Mouse (Mus musculus) intestine, embryonic 14.5 days (tissue): Measurements from ENCODE around the gene Gm28434. TPM values are rescaled to one million over a fixed set of nuclear protein-coding genes. Genes with fewer than 3 reads are reported as not detected.

ENCODE experiments used
- ATAC-seq: fragments of 200-750 bp; cut with Nextera tagmentation; replicated peaks from 2 replicates; pipeline ENCODE4 v1.8.0; 2017; ENCODE audit warnings: low read depth, moderate number of reproducible peaks, moderate TSS enrichment, moderate library complexity; ENCODE audit not compliant: low FRiP score, low TSS enrichment
- DNase-seq: peaks from one replicate; pipeline ENCODE4 v3.0.0-alpha.2; 2018; ENCODE audit warnings: low spot score
- H3K27ac ChIP-seq: fragments of 300-500 bp; sonication (generic); 2 replicates; pipeline ENCODE4 v1.5.1; 2014; ENCODE audit warnings: low read depth, mild to moderate bottlenecking, control low read depth
- H3K27me3 ChIP-seq: fragments of 300-500 bp; sonication (generic); replicated peaks from 2 replicates; pipeline ENCODE4 v1.6.1; 2014; ENCODE audit warnings: low read length, control low read depth; ENCODE audit not compliant: control insufficient read depth, insufficient read depth
- H3K36me3 ChIP-seq: fragments of 300-500 bp; sonication (generic); 2 replicates; pipeline ENCODE4 v1.6.1; 2014; ENCODE audit warnings: low read length, control low read depth; ENCODE audit not compliant: control insufficient read depth, insufficient read depth
- H3K4me1 ChIP-seq: fragments of 300-500 bp; sonication (generic); replicated peaks from 2 replicates; pipeline ENCODE4 v1.6.1; 2014; ENCODE audit warnings: low read length, control low read depth, mixed read lengths; ENCODE audit not compliant: control insufficient read depth, insufficient read depth
- H3K4me2 ChIP-seq: fragments of 300-500 bp; sonication (generic); 2 replicates; pipeline ENCODE4 v1.6.1; 2014; ENCODE audit warnings: low read length
- H3K4me3 ChIP-seq: fragments of 300-500 bp; sonication (generic); 2 replicates; pipeline ENCODE4 v1.5.1; 2014; ENCODE audit warnings: low read depth, low read length, control low read depth, mixed read lengths
- H3K9ac ChIP-seq: fragments of 300-500 bp; sonication (generic); 2 replicates; pipeline ENCODE4 v1.6.1; 2014; ENCODE audit warnings: mild to moderate bottlenecking, low read length
- H3K9me3 ChIP-seq: fragments of 300-500 bp; sonication (generic); 2 replicates; pipeline ENCODE4 v1.6.1; 2016; ENCODE audit warnings: low read length, control low read depth; ENCODE audit not compliant: control insufficient read depth
- WGBS: fragments of 180-500 bp; shearing (Covaris S2); extraction: QIAGEN DNeasy Blood & Tissue Kit; methylation state at CpG from one replicate; pipeline ENCODE4 v1.1.7; 2014; 5-methylcytosine and 5-hydroxymethylcytosine counted together
- polyA plus RNA-seq: library from polyadenylated mRNA; unstranded; fragments of >200 nt; fragmentation: Nextera tagmentation; extraction: Ambion mirVana; gene quantifications from 2 replicates; pipeline ENCODE4 v1.2.1, GENCODE M21; 2014

Gene Gm28434
- polyA plus RNA-seq = not detected in 2 replicates

DNA sequence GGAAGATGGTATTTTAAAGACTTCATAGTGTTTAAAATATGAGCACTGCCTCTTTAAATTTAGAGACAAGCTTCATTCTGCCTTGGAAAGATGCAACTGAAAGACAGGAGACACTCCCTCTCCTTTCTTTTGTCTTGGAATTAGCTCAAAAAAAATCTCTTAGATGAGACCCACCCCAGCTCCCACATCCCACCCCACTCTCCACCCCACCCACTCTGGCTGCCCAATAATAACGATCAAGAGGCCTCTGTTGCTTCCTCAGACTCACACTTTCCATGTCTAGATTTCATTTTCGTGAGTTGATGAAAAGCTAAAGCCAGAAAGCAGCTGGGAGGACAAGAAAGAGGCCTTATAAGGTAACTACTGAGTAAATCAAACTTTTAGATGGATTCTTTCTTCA lies at the start of gene Gm28434, which contains the start of gene 2310003L06Rik:
TSS of gene Gm28434 (plus strand) at position 317 of the 400 bp plus-strand sequence.
TSS of gene 2310003L06Rik (plus strand) at position 259 of the 400 bp plus-strand sequence.
- Histone ChIP-seq H3K9me3 (no peaks in the 10 kb centered on the region), H3K27ac (no peak within 1 kb of the TSS), H3K4me3 (no peak within 1 kb of the TSS), H3K36me3 (no peaks in the 10 kb centered on the region), H3K4me2 (no peak within 1 kb of the TSS), H3K27me3 (no peaks in the 10 kb centered on the region), H3K9ac (no peak within 1 kb of the TSS), H3K4me1 (no peaks in the 10 kb centered on the region)
- DNase-seq = no peak
- WGBS = 67% methylated on average over 2 of the region's 2 CpGs
- ATAC-seq = no peak

DNA sequence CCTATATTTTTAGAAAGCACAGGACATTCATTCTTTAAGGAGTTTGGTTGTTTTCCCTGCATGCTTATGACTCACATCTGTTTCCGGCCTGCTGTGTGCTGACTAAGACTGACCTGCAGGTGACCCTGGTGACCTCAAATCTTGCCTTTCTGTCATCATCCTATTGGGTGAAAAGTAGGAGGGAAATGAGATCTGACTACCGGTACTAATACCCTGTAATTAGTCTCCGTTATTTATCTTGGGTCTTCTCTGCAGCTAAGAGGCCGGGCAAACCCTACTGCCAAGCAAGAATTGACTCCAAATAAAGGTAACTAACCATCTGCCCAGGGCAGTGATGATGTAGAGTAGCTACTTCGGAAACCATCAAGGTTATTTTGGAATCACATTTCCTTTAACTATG lies 43.9 kb upstream of the Gm28434 start, which contains the start of gene Csn3:
TSS of gene Csn3 (plus strand) at position 208 of the 400 bp plus-strand sequence.
- no peak within 1 kb of the TSS for H3K4me3 ChIP-seq
- no peaks in the 10 kb centered on the region for H3K4me1 ChIP-seq
- H3K27me3 ChIP-seq = no peaks in the 10 kb centered on the region
- no peak within 1 kb of the TSS for H3K27ac ChIP-seq
- no peak within 1 kb of the TSS for H3K4me2 ChIP-seq
- no peaks in the 10 kb centered on the region for H3K9me3 ChIP-seq
- DNase-seq = no peak
- no peak within 1 kb of the TSS for H3K9ac ChIP-seq
- no peaks in the 10 kb centered on the region for H3K36me3 ChIP-seq
- WGBS = 30% methylated on average over 5 of the region's 5 CpGs
- no peak for ATAC-seq

DNA sequence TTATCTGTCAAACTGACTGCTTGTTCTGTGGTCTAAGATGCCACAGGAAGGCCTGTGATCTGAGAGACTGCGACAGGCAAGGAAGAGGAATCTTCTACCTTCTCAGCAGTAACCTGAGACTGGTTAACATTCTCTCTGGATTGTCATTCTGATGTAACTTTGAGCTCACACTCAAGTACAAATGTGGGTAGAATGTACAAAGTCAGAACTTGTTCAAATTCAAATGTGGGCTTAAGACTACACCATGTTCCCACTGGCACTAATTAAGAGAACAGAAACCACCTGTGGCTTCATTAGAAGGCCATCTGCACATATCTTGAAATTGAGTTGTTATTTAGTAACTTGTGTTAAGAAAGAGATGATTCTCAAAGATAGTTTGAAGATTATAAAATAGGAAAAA lies 37.7 kb upstream of the Gm28434 start:
- Histone ChIP-seq H3K4me3 (no peak overlapping the region), H3K27ac (no peak overlapping the region), H3K9me3 (no peaks in the 10 kb centered on the region), H3K4me2 (no peak overlapping the region), H3K9ac (no peak overlapping the region), H3K27me3 (no peaks in the 10 kb centered on the region), H3K36me3 (no peaks in the 10 kb centered on the region), H3K4me1 (no peaks in the 10 kb centered on the region)
- no peak for ATAC-seq
- DNase-seq = no peak
- WGBS = 55% methylated on average over 1 of the region's 1 CpGs

DNA sequence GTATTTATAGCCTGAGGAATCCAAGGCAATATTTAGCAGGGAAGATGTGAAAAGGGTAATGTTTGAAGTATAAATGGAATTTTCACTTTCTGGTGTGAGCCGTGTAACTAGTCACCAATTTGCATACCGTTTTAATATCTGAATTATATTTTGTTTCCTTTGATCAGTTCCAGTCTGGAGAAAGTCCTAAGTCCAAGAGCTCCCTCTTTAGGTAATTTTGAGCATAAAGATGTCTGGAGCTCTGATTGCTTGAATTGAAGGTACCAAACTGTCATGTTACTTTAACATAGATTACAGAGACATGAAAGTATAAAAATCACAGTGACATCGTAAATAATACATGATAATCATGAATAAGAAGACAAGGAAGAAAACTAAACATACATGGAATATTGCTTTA lies 28.6 kb upstream of the Gm28434 start:
- 45% methylated on average over 3 of the region's 3 CpGs for WGBS
- H3K9ac ChIP-seq = no peak overlapping the region
- no peak for DNase-seq

DNA sequence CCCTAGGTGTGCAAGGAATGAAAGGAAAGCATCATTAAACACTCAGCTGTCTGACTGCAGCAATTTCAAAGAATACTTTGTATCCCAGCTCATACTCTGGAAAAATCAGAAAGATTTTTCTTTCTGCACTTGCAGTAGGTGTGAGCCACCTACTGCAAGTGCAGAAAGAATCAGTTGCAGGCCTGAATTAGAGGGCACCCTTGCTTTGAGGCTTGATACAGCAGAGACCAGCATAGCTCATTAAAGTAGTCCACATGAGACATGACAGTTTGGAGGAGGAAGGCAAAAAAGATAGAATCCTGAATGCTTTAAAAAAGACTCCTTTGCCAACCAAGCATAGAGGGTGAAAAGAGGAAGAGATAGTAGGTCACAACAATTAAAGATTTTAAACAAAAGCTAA lies 26.8 kb upstream of the Gm28434 start:
- no peak overlapping the region for H3K4me2 ChIP-seq
- no peak for DNase-seq
- H3K4me1 ChIP-seq = no peaks in the 10 kb centered on the region
- no peak overlapping the region for H3K4me3 ChIP-seq
- no peak for ATAC-seq
- no peaks in the 10 kb centered on the region for H3K9me3 ChIP-seq
- H3K27ac ChIP-seq = no peak overlapping the region
- H3K36me3 ChIP-seq = no peaks in the 10 kb centered on the region
- no peak overlapping the region for H3K9ac ChIP-seq
- no peaks in the 10 kb centered on the region for H3K27me3 ChIP-seq

More for the DNA sequence above, 28.6 kb upstream of the Gm28434 start:
- Histone ChIP-seq H3K4me2 (no peak overlapping the region), H3K27ac (no peak overlapping the region), H3K27me3 (no peaks in the 10 kb centered on the region), H3K9me3 (no peaks in the 10 kb centered on the region), H3K36me3 (no peaks in the 10 kb centered on the region), H3K4me1 (no peaks in the 10 kb centered on the region), H3K4me3 (no peak overlapping the region)
- ATAC-seq = no peak

DNA sequence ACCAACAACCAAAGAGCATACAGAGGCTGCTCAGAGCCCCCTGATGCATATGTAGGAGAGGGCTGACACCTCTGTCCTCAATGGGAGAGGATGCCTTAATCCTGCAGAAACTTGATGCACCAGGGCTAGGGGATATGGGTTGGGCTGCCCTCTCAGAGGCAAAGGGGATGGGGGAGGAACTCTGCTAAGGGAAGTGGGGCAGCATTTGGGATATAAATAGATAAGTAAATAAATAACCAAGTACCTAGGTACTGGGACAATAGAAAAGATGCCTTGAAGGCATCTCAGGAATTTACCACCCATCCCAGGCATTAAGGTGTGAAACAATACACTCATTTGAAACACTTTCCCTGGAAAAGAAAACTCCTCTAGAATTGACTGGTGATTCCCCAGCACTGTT lies 17.5 kb upstream of the Gm28434 start:
- DNase-seq (no peak), ATAC-seq (no peak)
- H3K4me1 ChIP-seq = no peaks in the 10 kb centered on the region
- H3K27me3 ChIP-seq = no peaks in the 10 kb centered on the region
- H3K4me2 ChIP-seq = no peak overlapping the region
- no peaks in the 10 kb centered on the region for H3K36me3 ChIP-seq
- no peak overlapping the region for H3K4me3 ChIP-seq
- H3K27ac ChIP-seq = no peak overlapping the region
- H3K9me3 ChIP-seq = no peaks in the 10 kb centered on the region
- H3K9ac ChIP-seq = no peak overlapping the region

DNA sequence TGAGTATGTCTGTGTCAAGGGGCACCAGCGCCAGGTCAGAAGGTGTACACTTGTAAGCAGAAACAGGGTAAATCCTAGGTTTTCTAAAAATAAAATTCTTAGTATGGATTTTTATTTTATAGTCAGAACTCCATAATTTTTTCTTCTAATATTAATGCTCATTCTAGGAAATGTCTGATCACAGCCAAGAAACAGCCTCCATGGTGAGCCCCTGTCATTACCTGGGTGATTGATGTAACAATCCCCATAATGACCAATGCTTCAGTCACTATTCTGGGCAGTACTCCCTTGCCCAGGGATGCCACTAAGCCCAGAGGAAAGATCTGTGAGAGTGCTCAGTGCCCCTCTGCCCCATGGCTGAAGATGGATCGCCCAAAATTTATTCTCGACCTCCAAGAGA lies 9.8 kb downstream of the Gm28434 start, which contains the start of gene Cabs1:
TSS of gene Cabs1 (plus strand) at position 301 of the 400 bp plus-strand sequence.
- H3K4me2 ChIP-seq = no peak within 1 kb of the TSS
- no peak within 1 kb of the TSS for H3K4me3 ChIP-seq
- no peaks in the 10 kb centered on the region for H3K27me3 ChIP-seq
- WGBS = 88% methylated on average over 3 of the region's 3 CpGs
- no peak within 1 kb of the TSS for H3K27ac ChIP-seq
- H3K36me3 ChIP-seq = no peaks in the 10 kb centered on the region
- DNase-seq (no peak), ATAC-seq (no peak)
- no peak within 1 kb of the TSS for H3K9ac ChIP-seq
- H3K4me1 ChIP-seq = no peaks in the 10 kb centered on the region
- no peaks in the 10 kb centered on the region for H3K9me3 ChIP-seq

DNA sequence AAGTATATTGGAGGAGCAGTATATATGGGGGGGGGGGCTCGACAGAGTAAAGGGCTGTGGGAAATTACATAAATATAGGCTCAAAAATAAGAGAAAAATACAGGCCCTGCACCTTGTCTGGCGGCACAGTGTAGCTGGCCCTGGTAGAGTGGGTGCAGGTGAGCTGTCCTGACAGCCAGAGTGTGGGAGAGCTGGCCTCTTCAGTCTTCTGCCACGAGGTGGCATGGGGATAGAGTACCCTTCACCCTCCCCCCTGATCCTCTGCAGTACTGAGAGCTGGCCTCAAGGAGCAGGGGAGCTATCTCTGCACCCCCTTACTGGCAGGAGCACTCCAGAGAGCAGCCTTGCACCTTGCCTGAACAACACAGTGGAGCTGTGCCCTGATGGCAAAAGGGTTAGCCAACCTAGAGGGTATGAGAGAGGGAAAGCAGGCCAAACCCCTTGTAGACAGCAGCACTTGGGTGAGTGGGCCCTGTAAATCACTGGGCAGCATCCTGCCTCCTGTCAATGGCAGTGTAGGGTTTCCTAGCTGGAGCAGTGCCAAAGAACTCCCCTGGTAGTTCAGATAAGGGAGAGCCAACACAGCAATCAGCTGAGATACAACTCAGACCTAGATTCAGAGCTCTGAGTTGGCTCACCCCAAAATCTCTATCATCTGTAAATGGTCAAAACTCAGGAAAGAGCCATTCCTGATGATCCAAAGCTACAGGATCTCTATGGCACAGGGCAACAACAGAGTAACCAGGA lies 13.3 kb downstream of the Gm28434 start:
- 42% methylated on average over 3 of the region's 3 CpGs for WGBS
- Histone ChIP-seq H3K4me2 (no peak overlapping the region), H3K9me3 (no peaks in the 10 kb centered on the region), H3K9ac (no peak overlapping the region), H3K27me3 (no peaks in the 10 kb centered on the region), H3K36me3 (no peaks in the 10 kb centered on the region), H3K4me1 (no peaks in the 10 kb centered on the region), H3K27ac (no peak overlapping the region), H3K4me3 (no peak overlapping the region)
- DNase-seq (no peak), ATAC-seq (no peak; the same call in 1 of the 2 replicates)

DNA sequence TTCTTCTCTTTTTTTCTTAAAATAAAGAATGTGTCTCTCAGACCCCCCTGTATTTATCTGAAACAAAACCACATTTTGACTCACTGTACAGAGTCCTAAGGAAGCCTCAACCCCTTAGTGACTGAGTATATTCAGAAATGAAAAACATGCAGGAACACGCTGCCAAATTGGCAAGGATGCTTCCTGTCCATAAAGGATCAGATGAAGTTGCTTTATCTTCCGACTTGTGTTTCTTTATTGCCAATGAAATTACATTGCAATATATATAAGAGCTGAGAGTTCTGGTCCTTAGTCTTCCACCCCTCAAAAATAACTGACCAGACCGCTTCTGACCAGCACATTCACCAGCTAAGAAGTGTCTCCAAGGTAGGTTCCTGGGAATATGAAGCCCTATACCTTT lies 32.9 kb downstream of the Gm28434 start, which contains the start of gene Smr3a:
TSS of gene Smr3a (plus strand) at position 301 of the 400 bp plus-strand sequence.
- H3K9ac ChIP-seq = no peak within 1 kb of the TSS
- ATAC-seq = no peak
- no peaks in the 10 kb centered on the region for H3K4me1 ChIP-seq
- WGBS = 86% methylated on average over 3 of the region's 3 CpGs
- H3K4me2 ChIP-seq = no peak within 1 kb of the TSS
- no peak within 1 kb of the TSS for H3K4me3 ChIP-seq
- no peaks in the 10 kb centered on the region for H3K9me3 ChIP-seq
- no peak within 1 kb of the TSS for H3K27ac ChIP-seq
- H3K27me3 ChIP-seq = no peaks in the 10 kb centered on the region
- no peak for DNase-seq
- H3K36me3 ChIP-seq = no peaks in the 10 kb centered on the region
